12 mouse cellular contexts compared by ENCODE assay signal in the genomic region with DNA sequence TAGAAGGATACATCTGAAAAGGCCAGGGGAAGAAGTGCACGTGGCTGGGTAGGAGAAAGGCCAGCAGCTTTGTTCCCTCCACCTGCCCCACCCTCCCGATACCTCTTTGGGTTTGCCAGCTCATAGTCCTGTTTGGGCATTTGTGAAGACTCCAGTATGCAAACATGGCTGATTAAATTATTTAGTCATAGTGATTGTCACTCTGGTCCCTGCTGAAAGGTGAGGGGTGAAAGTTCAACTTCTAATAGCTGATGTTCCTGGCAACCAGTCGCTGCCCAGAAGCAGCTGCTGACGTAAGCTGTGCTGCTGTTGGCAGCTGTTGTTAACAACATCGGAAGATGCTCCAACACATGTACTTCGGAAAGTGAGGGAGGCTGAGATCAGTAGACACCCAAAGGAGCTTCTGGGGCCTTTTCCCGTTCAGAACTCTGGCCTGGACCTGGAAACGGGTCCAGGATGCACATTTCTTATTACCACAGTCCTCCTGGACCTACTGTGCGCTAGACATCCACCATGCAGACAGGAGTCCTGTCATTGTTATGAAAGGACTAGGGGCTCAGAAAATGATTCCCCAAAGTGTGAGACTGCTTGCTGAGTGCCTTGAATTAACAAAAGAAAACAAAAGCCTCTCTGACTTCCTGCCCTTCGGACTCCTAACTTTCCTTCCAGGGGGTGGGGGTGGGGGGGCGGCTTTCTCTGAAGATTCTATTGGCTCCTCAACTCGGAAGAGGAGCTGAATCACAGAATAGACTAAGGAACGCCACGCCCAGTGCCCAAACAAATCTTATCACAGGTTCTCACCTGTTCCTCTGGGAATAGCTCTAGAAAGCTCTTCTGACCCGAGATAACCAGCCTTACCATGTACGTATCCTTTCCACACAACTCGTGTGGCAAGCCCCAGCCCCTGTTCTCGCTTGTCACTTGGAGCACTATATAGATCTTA. TPM values are rescaled to one million over a fixed set of nuclear protein-coding genes. Genes with fewer than 3 reads are reported as not detected.
DNase-seq lines count a peak whose midpoint lies in the region; ATAC-seq lines count a peak whose summit lies in the region.
"Had no signal": no experiment of that assay in that cellular context is flagged by ENCODE, and none has a peak within 500 bp of the region (broad histone marks: within the 10 kb centered on the region; RNA-seq: fewer than 3 reads in every experiment).

No protein-coding gene starts in this region.

- no peak overlapping the region for H3K4me3 ChIP-seq in liver, embryonic 13.5 days (replicated peaks)
- no peak overlapping the region for H3K4me3 ChIP-seq in forebrain, embryonic 12.5 days (replicated peaks)
- H3K4me3 ChIP-seq: embryonic facial prominence, embryonic 10.5 days; limb, embryonic 10.5 days had no signal

- DNase-seq in lung, adult 18-20 months: peak; percentile 34 to 58
- DNase-seq in lung, postnatal 14 days: no peak
- peak; percentile 15 for DNase-seq in adipocyte (ENCODE audit: low spot score)
- DNase-seq in liver, embryonic 13.5 days: peak; percentile 33
- peak; percentile 85 for DNase-seq in yolk sac, embryonic 10.5 days (ENCODE audit: low spot score)
- no peak for DNase-seq in right cerebral cortex, postnatal 14 days
- DNase-seq: adrenal gland, postnatal 25 days had no signal

- no peaks in the 10 kb centered on the region for H3K36me3 ChIP-seq in liver, embryonic 13.5 days
- H3K36me3 ChIP-seq in forebrain, embryonic 12.5 days (replicated peaks): no peaks in the 10 kb centered on the region
- H3K36me3 ChIP-seq: embryonic facial prominence, embryonic 10.5 days; limb, embryonic 10.5 days had no signal

- H3K4me2 ChIP-seq in liver, embryonic 13.5 days: no peak overlapping the region
- no peak overlapping the region for H3K4me2 ChIP-seq in forebrain, embryonic 12.5 days
- H3K4me2 ChIP-seq: hindbrain, embryonic 14.5 days had no signal

- no peaks in the 10 kb centered on the region for H3K9me3 ChIP-seq in liver, embryonic 13.5 days (replicated peaks)
- no peaks in the 10 kb centered on the region for H3K9me3 ChIP-seq in forebrain, embryonic 12.5 days
- H3K9me3 ChIP-seq: embryonic facial prominence, embryonic 10.5 days; limb, embryonic 10.5 days had no signal

- no peak overlapping the region for H3K27ac ChIP-seq in liver, embryonic 13.5 days
- no peak overlapping the region for H3K27ac ChIP-seq in forebrain, embryonic 12.5 days
- H3K27ac ChIP-seq: embryonic facial prominence, embryonic 10.5 days; hindbrain, embryonic 14.5 days; limb, embryonic 10.5 days had no signal

- peaks cover 37% of the 10 kb centered on the region for H3K4me1 ChIP-seq in liver, embryonic 13.5 days (replicated peaks)
- peaks cover 2% of the 10 kb centered on the region; the same call in 1 of the 2 replicates for H3K4me1 ChIP-seq in forebrain, embryonic 12.5 days
- H3K4me1 ChIP-seq: limb, embryonic 10.5 days had no signal

- 42% methylated on average over 18 of the region's 18 CpGs for WGBS in liver, embryonic 13.5 days (ENCODE audit: insufficient replicate concordance)
- 67% methylated on average over 18 of the region's 18 CpGs for WGBS in forebrain, embryonic 12.5 days

- no peaks in the 10 kb centered on the region for H3K27me3 ChIP-seq in liver, embryonic 13.5 days
- no peaks in the 10 kb centered on the region for H3K27me3 ChIP-seq in forebrain, embryonic 12.5 days

- 0 out of 2 replicates have a peak, but pooled peaks have one; percentile 30 for ATAC-seq in liver, embryonic 13.5 days (ENCODE audit: low read depth)
- no peak for ATAC-seq in forebrain, embryonic 12.5 days (ENCODE audit: low FRiP score)
- ATAC-seq: forebrain, embryonic 14.5 days had no signal

- no peak overlapping the region for H3K9ac ChIP-seq in liver, embryonic 13.5 days
- no peak overlapping the region for H3K9ac ChIP-seq in forebrain, embryonic 12.5 days
- H3K9ac ChIP-seq: hindbrain, embryonic 14.5 days had no signal

RNA-seq across cellular contexts. Expression of gene Kctd21, which starts 9.1 kb away (rescaled TPM):
- 0.92 and 1.0 TPM in 2 replicates for polyA plus RNA-seq in liver, embryonic 13.5 days (2015; fragmentation: Nextera tagmentation; extraction: Ambion mirVana)
- 4.3 and 5.2 TPM in 2 replicates for polyA plus RNA-seq in forebrain, embryonic 12.5 days (2016; fragmentation: Nextera tagmentation; extraction: Ambion mirVana)

RNA-seq across cellular contexts. Expression of gene Usp35, which starts 9.4 kb away (rescaled TPM):
- polyA plus RNA-seq in liver, embryonic 13.5 days (2015; fragmentation: Nextera tagmentation; extraction: Ambion mirVana): 0.07 and 0.14 TPM in 2 replicates
- polyA plus RNA-seq in forebrain, embryonic 12.5 days (2016; fragmentation: Nextera tagmentation; extraction: Ambion mirVana): 3.0 and 3.3 TPM in 2 replicates

RNA-seq across cellular contexts. Expression of gene Alg8, which starts 30.2 kb away (rescaled TPM):
- polyA plus RNA-seq in liver, embryonic 13.5 days (2015; fragmentation: Nextera tagmentation; extraction: Ambion mirVana): 41.3 and 45.9 TPM in 2 replicates
- 35.4 and 36.4 TPM in 2 replicates for polyA plus RNA-seq in forebrain, embryonic 12.5 days (2016; fragmentation: Nextera tagmentation; extraction: Ambion mirVana)

RNA-seq across cellular contexts. Expression of gene Ndufc2, which starts 58.6 kb away (rescaled TPM):
- 221 and 241 TPM in 2 replicates for polyA plus RNA-seq in liver, embryonic 13.5 days (2015; fragmentation: Nextera tagmentation; extraction: Ambion mirVana)
- polyA plus RNA-seq in forebrain, embryonic 12.5 days (2016; fragmentation: Nextera tagmentation; extraction: Ambion mirVana): 392 and 393 TPM in 2 replicates

Comparison
In these comparisons a context has a peak if more than half of its experiments do, and no peak if none do; other contexts are left out.
1. DNase-seq: peak in lung, adult 18-20 months (2 of 2), adipocyte (single experiment), liver, embryonic 13.5 days (single experiment) and yolk sac, embryonic 10.5 days (single experiment); none in lung, postnatal 14 days (single experiment) and right cerebral cortex, postnatal 14 days (single experiment).